Mouse (Mus musculus): ENCODE data around the gene Ifnlr1. TPM values are rescaled to one million over a fixed set of nuclear protein-coding genes. Genes with fewer than 3 reads are reported as not detected.

Ifnlr1 gene
- polyA plus RNA-seq, 1 experiment from 2014 or later, result 0.25 TPM

DNA sequence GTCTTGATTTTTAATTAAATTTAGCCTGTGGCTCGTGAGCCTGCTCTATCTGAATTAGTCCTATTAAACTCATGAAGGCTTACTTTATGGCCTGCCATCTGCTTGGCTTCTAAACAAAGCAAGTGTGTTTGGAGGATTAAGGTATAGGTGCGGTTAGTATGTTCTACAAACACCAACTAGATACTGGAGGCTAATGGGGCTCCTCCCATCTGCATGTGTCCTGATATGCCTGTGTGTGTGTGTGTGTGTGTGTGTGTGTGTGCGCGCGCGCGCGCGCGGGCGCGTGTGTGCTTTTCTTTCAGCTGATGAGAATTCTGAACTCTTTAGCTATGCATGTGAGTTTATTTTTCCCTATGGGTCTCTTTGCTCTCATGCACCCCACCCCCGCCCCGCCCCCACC, 53.6 kb downstream of the Ifnlr1 start:
- ATAC-seq (ENCODE audit: insufficient number of reproducible peaks, low FRiP score, low TSS enrichment, low read depth), result no peak
- no peak for DNase-seq (ENCODE audit: low spot score)
- Histone ChIP-seq H3K27ac (replicated peaks; ENCODE audit: low read depth, low read length) (no peak overlapping the region), H3K4me1 (ENCODE audit: control insufficient read depth, insufficient read depth, low read length) (peaks cover 11% of the 10 kb centered on the region), H3K9ac (ENCODE audit: low read length) (no peak overlapping the region), H3K27me3 (ENCODE audit: control insufficient read depth, insufficient read depth, low read length) (no peaks in the 10 kb centered on the region), H3K4me3 (ENCODE audit: low read depth, low read length) (no peak overlapping the region), H3K4me2 (ENCODE audit: low read depth, severe bottlenecking) (no peak overlapping the region), H3K9me3 (ENCODE audit: control insufficient read depth, low read length) (no peaks in the 10 kb centered on the region), H3K36me3 (ENCODE audit: control insufficient read depth, insufficient read depth, low read length) (no peaks in the 10 kb centered on the region)
- 91% methylated on average over 14 of the region's 14 CpGs for WGBS

GRCm38 (mm10) chr4:135743520-135743919, 57.4 kb downstream of the Ifnlr1 start:
- Histone ChIP-seq H3K4me2 (ENCODE audit: low read depth, severe bottlenecking) (no peak overlapping the region), H3K9me3 (ENCODE audit: control insufficient read depth, low read length) (no peaks in the 10 kb centered on the region), H3K9ac (ENCODE audit: low read length) (no peak overlapping the region), H3K27ac (replicated peaks; ENCODE audit: low read depth, low read length) (no peak overlapping the region), H3K4me3 (ENCODE audit: low read depth, low read length) (no peak overlapping the region), H3K36me3 (ENCODE audit: control insufficient read depth, insufficient read depth, low read length) (no peaks in the 10 kb centered on the region), H3K4me1 (ENCODE audit: control insufficient read depth, insufficient read depth, low read length) (peaks cover 6% of the 10 kb centered on the region), H3K27me3 (ENCODE audit: control insufficient read depth, insufficient read depth, low read length) (no peaks in the 10 kb centered on the region)
- WGBS, result 26% methylated on average over 6 of the region's 6 CpGs
- ATAC-seq (ENCODE audit: insufficient number of reproducible peaks, low FRiP score, low TSS enrichment, low read depth) (no peak), DNase-seq (ENCODE audit: low spot score) (no peak)

- no peaks in the 10 kb centered on the region for H3K4me1 ChIP-seq (ENCODE audit: control insufficient read depth, insufficient read depth, low read length)
- H3K4me2 ChIP-seq (ENCODE audit: low read depth, severe bottlenecking), result no peak overlapping the region
- no peak for ATAC-seq (ENCODE audit: insufficient number of reproducible peaks, low FRiP score, low TSS enrichment, low read depth)
- H3K9me3 ChIP-seq (ENCODE audit: control insufficient read depth, low read length), result no peaks in the 10 kb centered on the region
- no peak for DNase-seq (ENCODE audit: low spot score)
- H3K36me3 ChIP-seq (ENCODE audit: control insufficient read depth, insufficient read depth, low read length), result no peaks in the 10 kb centered on the region
- no peak overlapping the region for H3K4me3 ChIP-seq (ENCODE audit: low read depth, low read length)
- no peaks in the 10 kb centered on the region for H3K27me3 ChIP-seq (ENCODE audit: control insufficient read depth, insufficient read depth, low read length)
- no peak overlapping the region for H3K9ac ChIP-seq (ENCODE audit: low read length)
- no peak overlapping the region for H3K27ac ChIP-seq (replicated peaks; ENCODE audit: low read depth, low read length)
- WGBS, result 62% methylated on average over 16 of the region's 16 CpGs
Observed at GRCm38 (mm10) chr4:135744726-135745448, 58.8 kb downstream of the Ifnlr1 start.

DNA sequence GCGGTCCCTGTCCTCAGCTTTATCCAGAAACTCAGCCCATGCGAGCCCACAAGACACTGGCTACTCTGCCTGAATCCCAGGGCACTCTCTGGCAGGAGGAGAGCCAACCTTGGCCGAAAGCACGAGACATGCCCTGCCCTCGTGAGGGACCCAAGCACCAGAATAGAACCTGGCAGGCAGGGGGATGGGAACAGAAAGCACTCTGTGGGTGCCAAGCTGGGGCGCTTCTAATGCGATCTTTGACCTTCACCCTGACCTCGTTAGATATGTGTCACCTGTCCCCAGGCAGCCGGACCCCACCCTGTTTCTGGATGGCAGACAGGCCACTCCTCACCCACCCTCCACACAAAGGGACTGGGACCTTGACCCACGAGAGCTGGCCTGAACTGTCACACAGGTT, 59.5 kb downstream of the Ifnlr1 start:
- DNase-seq (ENCODE audit: low spot score) (no peak), ATAC-seq (ENCODE audit: insufficient number of reproducible peaks, low FRiP score, low TSS enrichment, low read depth) (no peak)
- H3K9me3 ChIP-seq (ENCODE audit: control insufficient read depth, low read length), result no peaks in the 10 kb centered on the region
- no peaks in the 10 kb centered on the region for H3K36me3 ChIP-seq (ENCODE audit: control insufficient read depth, insufficient read depth, low read length)
- H3K4me3 ChIP-seq (ENCODE audit: low read depth, low read length), result no peak overlapping the region
- no peaks in the 10 kb centered on the region for H3K4me1 ChIP-seq (ENCODE audit: control insufficient read depth, insufficient read depth, low read length)
- WGBS, result 76% methylated on average over 10 of the region's 10 CpGs
- H3K4me2 ChIP-seq (ENCODE audit: low read depth, severe bottlenecking), result no peak overlapping the region
- H3K9ac ChIP-seq (ENCODE audit: low read length), result no peak overlapping the region
- H3K27ac ChIP-seq (replicated peaks; ENCODE audit: low read depth, low read length), result no peak overlapping the region
- H3K27me3 ChIP-seq (ENCODE audit: control insufficient read depth, insufficient read depth, low read length), result no peaks in the 10 kb centered on the region

DNA sequence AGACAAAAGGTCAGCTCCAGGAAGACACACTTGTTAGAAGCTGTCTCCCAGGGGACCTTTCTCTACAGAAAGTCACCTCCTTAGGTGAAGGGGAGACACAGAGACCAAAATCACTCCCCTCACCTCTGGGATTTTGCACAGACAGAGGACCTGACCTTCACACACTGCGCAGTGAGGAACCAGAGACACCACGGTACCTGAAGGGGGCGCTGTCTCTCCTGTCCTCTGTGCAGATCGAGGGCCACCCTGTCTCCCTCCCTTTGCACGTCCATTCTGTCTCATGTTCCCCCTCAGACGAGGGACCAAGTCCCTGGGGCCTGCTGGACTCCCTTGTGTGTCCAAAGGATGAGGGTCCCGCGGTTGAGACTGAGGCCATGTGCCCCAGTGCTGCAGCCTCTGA, 64.8 kb downstream of the Ifnlr1 start:
- no peak overlapping the region for H3K4me3 ChIP-seq (ENCODE audit: low read depth, low read length)
- peaks cover 7% of the 10 kb centered on the region for H3K9me3 ChIP-seq (ENCODE audit: control insufficient read depth, low read length)
- WGBS, result 77% methylated on average over 8 of the region's 8 CpGs
- no peaks in the 10 kb centered on the region for H3K27me3 ChIP-seq (ENCODE audit: control insufficient read depth, insufficient read depth, low read length)
- no peak overlapping the region for H3K4me2 ChIP-seq (ENCODE audit: low read depth, severe bottlenecking)
- no peak overlapping the region for H3K27ac ChIP-seq (replicated peaks; ENCODE audit: low read depth, low read length)
- ATAC-seq (ENCODE audit: insufficient number of reproducible peaks, low FRiP score, low TSS enrichment, low read depth), result no peak
- H3K4me1 ChIP-seq (ENCODE audit: control insufficient read depth, insufficient read depth, low read length), result 0 out of 2 replicates have a peak, but pooled peaks cover 4% of the 10 kb centered on the region
- no peaks in the 10 kb centered on the region for H3K36me3 ChIP-seq (ENCODE audit: control insufficient read depth, insufficient read depth, low read length)
- H3K9ac ChIP-seq (ENCODE audit: low read length), result no peak overlapping the region
- DNase-seq (ENCODE audit: low spot score), result no peak

DNA sequence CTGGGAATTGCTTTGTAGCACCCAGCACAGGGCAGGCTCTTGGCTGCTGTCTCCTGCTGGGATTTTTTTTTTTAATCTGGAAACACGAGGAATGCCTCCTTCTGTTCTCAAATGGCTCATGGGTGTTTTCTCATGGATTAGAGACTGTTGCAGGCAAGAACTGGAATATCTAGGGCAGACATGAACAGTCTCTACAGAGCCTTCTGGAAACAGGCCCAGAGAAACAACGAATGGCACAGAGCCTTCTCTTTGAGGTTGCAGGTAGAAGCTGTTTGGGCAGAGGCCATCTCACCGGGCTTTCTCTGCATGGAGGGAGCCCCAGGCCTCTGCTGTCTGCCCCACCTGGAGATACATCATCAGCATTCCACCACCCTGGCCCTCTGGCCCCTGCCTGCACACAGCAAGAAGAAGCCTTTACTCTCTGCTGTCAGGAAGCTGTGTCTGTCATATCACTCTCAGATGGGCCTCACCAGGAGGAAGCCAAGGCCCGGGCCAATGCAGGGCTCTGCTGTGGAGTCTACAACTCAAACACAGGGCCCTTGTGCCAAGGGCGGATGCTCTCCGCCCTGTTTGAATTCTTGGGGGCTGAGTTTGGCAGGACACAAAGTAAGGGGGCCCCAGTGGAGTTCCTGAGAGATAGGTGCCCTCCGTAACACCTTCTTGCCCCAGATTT, 66.2 kb downstream of the Ifnlr1 start:
- 78% methylated on average over 7 of the region's 7 CpGs for WGBS
- no peak overlapping the region for H3K27ac ChIP-seq (replicated peaks; ENCODE audit: low read depth, low read length)
- 0 out of 2 replicates have a peak, but pooled peaks cover 4% of the 10 kb centered on the region for H3K4me1 ChIP-seq (ENCODE audit: control insufficient read depth, insufficient read depth, low read length)
- H3K27me3 ChIP-seq (ENCODE audit: control insufficient read depth, insufficient read depth, low read length), result no peaks in the 10 kb centered on the region
- no peaks in the 10 kb centered on the region for H3K36me3 ChIP-seq (ENCODE audit: control insufficient read depth, insufficient read depth, low read length)
- no peak overlapping the region for H3K9ac ChIP-seq (ENCODE audit: low read length)
- DNase-seq (ENCODE audit: low spot score), result no peak
- peaks cover 7% of the 10 kb centered on the region for H3K9me3 ChIP-seq (ENCODE audit: control insufficient read depth, low read length)
- H3K4me2 ChIP-seq (ENCODE audit: low read depth, severe bottlenecking), result no peak overlapping the region
- H3K4me3 ChIP-seq (ENCODE audit: low read depth, low read length), result no peak overlapping the region
- ATAC-seq (ENCODE audit: insufficient number of reproducible peaks, low FRiP score, low TSS enrichment, low read depth), result no peak

- whole genome bisulfite sequencing, result 54% methylated on average over 8 of the region's 8 CpGs
- DNase-seq (ENCODE audit: low spot score), result no peak
- Histone ChIP-seq H3K27ac (replicated peaks; ENCODE audit: low read depth, low read length) (no peak overlapping the region), H3K4me1 (ENCODE audit: control insufficient read depth, insufficient read depth, low read length) (0 out of 2 replicates have a peak, but pooled peaks cover 4% of the 10 kb centered on the region), H3K9ac (ENCODE audit: low read length) (no peak overlapping the region), H3K4me3 (ENCODE audit: low read depth, low read length) (no peak overlapping the region), H3K4me2 (ENCODE audit: low read depth, severe bottlenecking) (no peak overlapping the region), H3K27me3 (ENCODE audit: control insufficient read depth, insufficient read depth, low read length) (no peaks in the 10 kb centered on the region), H3K9me3 (ENCODE audit: control insufficient read depth, low read length) (peaks cover 7% of the 10 kb centered on the region), H3K36me3 (ENCODE audit: control insufficient read depth, insufficient read depth, low read length) (no peaks in the 10 kb centered on the region)
- no peak for ATAC-seq (ENCODE audit: insufficient number of reproducible peaks, low FRiP score, low TSS enrichment, low read depth)
Observed at GRCm38 (mm10) chr4:135752779-135753164, 66.7 kb downstream of the Ifnlr1 start.

All from limb, embryonic 11.5 days (tissue).